Mouse (Mus musculus) limb, embryonic 14.5 days (tissue): Measurements from ENCODE around the gene Klhdc10. TPM values are rescaled to one million over a fixed set of nuclear protein-coding genes. Genes with fewer than 3 reads are reported as not detected.
A peak's percentile ranks its signal among the peaks of the same experiment; 100 is the strongest.
"Not testable (repeated sequence)": the region's sequence is repeated elsewhere in the genome, so short reads cannot be mapped to it uniquely, and the experiment has no call there.

Experiments
- ATAC-seq: fragments of 200-750 bp; cut with Nextera tagmentation; 2 replicates; pipeline ENCODE4 v1.8.0; 2017; ENCODE audit warnings: low read depth, moderate number of reproducible peaks, moderate TSS enrichment; ENCODE audit not compliant: low FRiP score
- DNase-seq: peaks from one replicate; pipeline ENCODE4 v3.0.0-alpha.2; 2015; ENCODE audit warnings: low spot score
- H3K27ac ChIP-seq: fragments of 300-500 bp; sonication (generic); replicated peaks from 2 replicates; pipeline ENCODE4 v1.5.1; 2014; ENCODE audit warnings: low read depth, mild to moderate bottlenecking, low read length, moderate library complexity, mixed read lengths
- H3K27me3 ChIP-seq: fragments of 300-500 bp; sonication (generic); 2 replicates; pipeline ENCODE4 v1.6.1; 2014; ENCODE audit warnings: low read length, mixed read lengths; ENCODE audit not compliant: control insufficient read depth, insufficient read depth
- H3K36me3 ChIP-seq: fragments of 300-500 bp; sonication (generic); 2 replicates; pipeline ENCODE4 v1.6.1; 2014; ENCODE audit warnings: mild to moderate bottlenecking, low read length, moderate library complexity, mixed read lengths; ENCODE audit not compliant: control insufficient read depth, insufficient read depth
- H3K4me1 ChIP-seq: fragments of 300-500 bp; sonication (generic); 2 replicates; pipeline ENCODE4 v1.6.1; 2014; ENCODE audit warnings: antibody characterized with exemption, low read length, mixed read lengths; ENCODE audit not compliant: control insufficient read depth, insufficient read depth
- H3K4me2 ChIP-seq: fragments of 300-500 bp; sonication (generic); replicated peaks from 2 replicates; pipeline ENCODE4 v1.6.1; 2014; ENCODE audit warnings: low read depth, mild to moderate bottlenecking, low read length, moderate library complexity; ENCODE audit not compliant: severe bottlenecking
- H3K4me3 ChIP-seq: fragments of 300-500 bp; sonication (generic); replicated peaks from 2 replicates; pipeline ENCODE4 v1.5.1; 2014; ENCODE audit warnings: low read length
- H3K9ac ChIP-seq: fragments of 300-500 bp; sonication (generic); 2 replicates; pipeline ENCODE4 v1.6.1; 2014; ENCODE audit warnings: mild to moderate bottlenecking, low read depth, low read length, moderate library complexity; ENCODE audit not compliant: severe bottlenecking
- H3K9me3 ChIP-seq: fragments of 300-500 bp; sonication (generic); 2 replicates; pipeline ENCODE4 v1.6.1; 2016; ENCODE audit warnings: low read length; ENCODE audit not compliant: control insufficient read depth
- POLR2A ChIP-seq: fragments of 200-500 bp; IDR thresholded peaks from 2 replicates; pipeline ENCODE4 v1.8.0; 2012; ENCODE audit warnings: inconsistent platforms, mild to moderate bottlenecking, moderate library complexity, borderline replicate concordance; ENCODE audit not compliant: insufficient read depth, insufficient read length; ENCODE audit errors: extremely low read depth
- WGBS: fragments of 180-500 bp; shearing (Covaris S2); extraction: QIAGEN DNeasy Blood & Tissue Kit; methylation state at CpG from one replicate; pipeline ENCODE4 v1.1.7; 2014; 5-methylcytosine and 5-hydroxymethylcytosine counted together
- polyA plus RNA-seq, 2 experiments: library from polyadenylated mRNA; depleted of rRNA in 1 of 2; stranded (reverse) in 1 of 2; unstranded in 1 of 2; fragments of >200 nt; fragmentation: Nextera tagmentation in 1 of 2; extraction: Ambion mirVana in 1 of 2; gene quantifications; 2 replicates each; pipeline versions ENCODE4 v1.2.1 to v1.2.3; 2012 to 2014

Gene Klhdc10
- polyA plus RNA-seq, 2 experiments, result 39.3 to 106 TPM

DNA sequence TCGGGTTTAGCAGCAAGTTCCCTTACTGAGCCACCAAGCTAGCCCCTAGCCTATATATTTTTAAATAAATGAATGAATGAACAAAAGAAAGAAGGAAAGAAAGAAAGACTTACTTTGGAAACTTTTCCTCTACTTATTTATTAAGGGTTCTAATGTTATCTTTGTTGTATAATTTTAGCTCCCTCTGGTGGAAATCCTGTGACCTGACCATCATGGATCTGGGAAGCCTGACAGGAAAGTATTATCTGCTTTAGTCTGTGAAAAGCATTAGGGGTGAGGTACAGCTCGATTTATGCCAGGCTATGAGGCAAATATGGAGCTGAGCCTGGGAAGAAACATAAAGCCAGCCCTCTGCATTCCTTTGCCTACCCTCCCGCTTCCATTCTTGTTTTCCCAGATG, 32.4 kb upstream of the Klhdc10 start:
- ATAC-seq, result no peak
- no peak for DNase-seq
- Histone ChIP-seq H3K27me3 (no peaks in the 10 kb centered on the region), H3K9me3 (no peaks in the 10 kb centered on the region), H3K4me3 (no peak overlapping the region), H3K4me2 (no peak overlapping the region), H3K9ac (no peak overlapping the region), H3K4me1 (no peaks in the 10 kb centered on the region), H3K27ac (no peak overlapping the region), H3K36me3 (peaks cover 90% of the 10 kb centered on the region)
- no peak for TF ChIP-seq POLR2A
- WGBS, result 78% methylated on average over 3 of the region's 3 CpGs

DNA sequence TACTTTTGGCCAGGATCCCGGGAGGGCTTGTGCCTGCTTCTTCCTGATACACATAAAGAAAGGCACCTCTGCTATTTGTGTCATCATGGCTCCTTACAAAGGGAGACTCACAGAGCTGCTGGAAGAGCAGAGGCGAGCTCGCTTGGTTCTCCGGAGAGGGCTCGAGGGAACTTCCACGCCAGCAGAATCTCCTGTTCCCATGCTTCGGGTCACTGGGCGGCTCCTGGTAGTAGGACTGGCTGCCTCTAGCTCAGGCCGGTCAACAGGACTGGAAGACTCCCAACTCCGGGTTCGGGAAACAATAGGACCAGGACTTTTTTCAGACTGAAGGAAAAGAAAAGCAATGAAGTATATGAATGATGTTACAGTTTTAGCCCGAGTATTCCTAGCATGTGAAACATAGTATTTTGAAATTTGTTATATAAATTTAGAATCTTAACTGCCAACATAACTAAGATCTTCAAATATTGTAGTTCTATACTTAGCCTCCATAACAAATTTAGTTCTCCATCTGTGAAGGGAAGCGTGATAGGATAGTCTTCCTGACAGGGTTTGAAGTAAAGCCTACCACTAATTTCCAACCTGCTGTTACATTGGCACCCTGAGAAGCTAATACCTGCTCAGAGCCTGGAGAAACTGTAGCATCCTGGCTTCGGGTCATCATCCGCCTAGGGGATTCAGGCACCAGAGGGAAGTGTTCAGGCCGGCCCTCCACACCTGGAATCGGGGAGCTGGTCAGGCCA, 28.9 kb upstream of the Klhdc10 start:
- ATAC-seq, result no peak
- WGBS, result 94% methylated on average over 17 of the region's 17 CpGs
- H3K4me2 ChIP-seq, result no peak overlapping the region

DNA sequence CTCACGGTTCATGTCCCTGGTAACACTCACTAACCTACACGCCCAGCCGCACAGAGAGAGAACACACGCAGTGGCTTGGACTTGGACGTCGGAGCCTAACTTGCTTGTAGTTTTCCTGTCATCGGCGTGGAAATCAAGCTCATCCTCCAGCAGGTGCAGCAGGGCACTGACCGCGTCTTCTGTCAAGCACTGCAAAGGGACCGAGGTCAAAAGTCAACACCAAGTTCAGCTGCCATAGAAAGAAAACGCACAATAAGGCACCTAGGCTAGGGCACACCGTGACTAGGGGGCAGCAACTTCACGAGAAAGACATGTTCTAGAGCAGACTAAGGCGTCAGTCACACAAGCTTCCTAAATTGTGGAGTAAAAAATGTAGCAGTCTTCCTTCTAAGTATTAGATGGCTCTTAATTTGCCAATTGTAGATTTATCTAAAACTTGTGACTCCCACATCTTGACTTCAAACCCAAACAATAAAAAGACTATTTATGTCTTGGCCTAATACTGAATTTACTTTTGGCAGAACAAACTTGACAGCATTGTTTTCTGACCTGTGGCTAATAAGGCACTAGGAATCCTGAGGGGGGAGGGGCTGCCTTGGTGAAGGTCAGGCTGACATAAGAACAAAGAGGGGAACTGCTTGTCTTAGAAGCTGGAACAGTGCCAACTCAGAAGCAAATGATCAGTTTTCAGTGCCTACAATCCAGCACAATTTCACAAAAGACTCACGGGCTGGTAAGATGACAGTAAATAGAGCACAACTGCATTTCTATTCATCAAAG, 26.7 kb upstream of the Klhdc10 start:
- no peak overlapping the region for H3K9ac ChIP-seq
- no peaks in the 10 kb centered on the region for H3K27me3 ChIP-seq
- H3K27ac ChIP-seq, result no peak overlapping the region
- no peak overlapping the region for H3K4me2 ChIP-seq
- 94% methylated on average over 16 of the region's 16 CpGs for WGBS
- TF ChIP-seq POLR2A, result no peak
- no peaks in the 10 kb centered on the region for H3K4me1 ChIP-seq
- no peaks in the 10 kb centered on the region for H3K9me3 ChIP-seq
- ATAC-seq (no peak), DNase-seq (no peak)
- peaks cover 82% of the 10 kb centered on the region for H3K36me3 ChIP-seq
- no peak overlapping the region for H3K4me3 ChIP-seq

More for the DNA sequence above, 28.9 kb upstream of the Klhdc10 start:
- Histone ChIP-seq H3K27ac (no peak overlapping the region), H3K4me3 (no peak overlapping the region), H3K36me3 (peaks cover 91% of the 10 kb centered on the region), H3K4me1 (no peaks in the 10 kb centered on the region), H3K27me3 (no peaks in the 10 kb centered on the region), H3K9me3 (no peaks in the 10 kb centered on the region), H3K9ac (no peak overlapping the region)
- DNase-seq, result no peak
- no peak for TF ChIP-seq POLR2A

GRCm38 (mm10) chr6:30375791-30376190, 25.9 kb upstream of the Klhdc10 start:
- Histone ChIP-seq H3K36me3 (peaks cover 82% of the 10 kb centered on the region), H3K27ac (no peak overlapping the region), H3K9ac (no peak overlapping the region), H3K4me2 (no peak overlapping the region), H3K9me3 (no peaks in the 10 kb centered on the region), H3K4me3 (no peak overlapping the region), H3K27me3 (no peaks in the 10 kb centered on the region), H3K4me1 (no peaks in the 10 kb centered on the region)
- ATAC-seq (no peak), DNase-seq (no peak)
- no peak for TF ChIP-seq POLR2A
- WGBS, result 92% methylated on average over 1 of the region's 1 CpGs

GRCm38 (mm10) chr6:30381116-30381515, 20.6 kb upstream of the Klhdc10 start:
- H3K36me3 ChIP-seq, result peaks cover 71% of the 10 kb centered on the region
- H3K9me3 ChIP-seq, result no peaks in the 10 kb centered on the region
- H3K4me2 ChIP-seq, result no peak overlapping the region
- no peak overlapping the region for H3K9ac ChIP-seq
- H3K4me3 ChIP-seq, result no peak overlapping the region
- 56% methylated on average over 3 of the region's 3 CpGs for WGBS
- TF ChIP-seq POLR2A, result no peak
- ATAC-seq, result no peak
- H3K27ac ChIP-seq, result no peak overlapping the region
- no peaks in the 10 kb centered on the region for H3K27me3 ChIP-seq
- no peaks in the 10 kb centered on the region for H3K4me1 ChIP-seq
- DNase-seq, result peak; percentile 56

- not testable (repeated sequence) for H3K27ac ChIP-seq, H3K27me3 ChIP-seq, DNase-seq, ATAC-seq, H3K9me3 ChIP-seq, H3K4me1 ChIP-seq
- H3K4me2 ChIP-seq, result peak overlapping the region; percentile 48
- peak overlapping the region; percentile 78 for H3K9ac ChIP-seq
- WGBS, result 16% methylated on average over 4 of the region's 4 CpGs
- H3K36me3 ChIP-seq, result peaks cover 23% of the 10 kb centered on the region
- peak overlapping the region; percentile 78 for H3K4me3 ChIP-seq
These were observed 11.4 kb upstream of the Klhdc10 start for GRCm38 (mm10) chr6:30390271-30390670.
